Mouse (Mus musculus): ENCODE data around the gene Ide. TPM values are rescaled to one million over a fixed set of nuclear protein-coding genes. Genes with fewer than 3 reads are reported as not detected.
A peak's percentile ranks its signal among the peaks of the same experiment; 100 is the strongest.
"Not testable (repeated sequence)": the region's sequence is repeated elsewhere in the genome, so short reads cannot be mapped to it uniquely, and the experiment has no call there.

Gene Ide
- polyA plus RNA-seq, 1 experiment from 2014 or later: 104 TPM

DNA sequence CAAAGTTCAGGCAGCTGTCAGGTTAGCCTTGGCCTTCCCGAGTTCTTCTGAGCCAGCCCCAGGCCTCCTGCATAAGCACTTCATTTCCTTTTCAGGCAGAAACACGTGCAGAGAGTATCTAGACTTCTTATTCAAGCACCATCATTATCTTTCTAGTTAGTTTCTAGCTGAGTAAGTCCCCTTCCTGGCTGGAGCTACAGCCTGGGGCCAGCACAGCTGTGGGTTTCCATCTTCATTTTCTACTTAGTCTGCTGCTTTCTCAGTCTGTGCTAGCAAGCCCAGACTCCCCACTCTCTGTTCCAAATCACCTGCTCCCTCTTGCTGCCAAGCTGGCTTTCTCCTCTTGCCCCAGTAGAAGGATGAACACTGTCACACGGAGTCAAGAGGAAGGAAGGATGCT lies 90.8 kb downstream of the Ide start:
- no peak for TF ChIP-seq CTCF (IDR thresholded peaks at IDR 0.05)

DNA sequence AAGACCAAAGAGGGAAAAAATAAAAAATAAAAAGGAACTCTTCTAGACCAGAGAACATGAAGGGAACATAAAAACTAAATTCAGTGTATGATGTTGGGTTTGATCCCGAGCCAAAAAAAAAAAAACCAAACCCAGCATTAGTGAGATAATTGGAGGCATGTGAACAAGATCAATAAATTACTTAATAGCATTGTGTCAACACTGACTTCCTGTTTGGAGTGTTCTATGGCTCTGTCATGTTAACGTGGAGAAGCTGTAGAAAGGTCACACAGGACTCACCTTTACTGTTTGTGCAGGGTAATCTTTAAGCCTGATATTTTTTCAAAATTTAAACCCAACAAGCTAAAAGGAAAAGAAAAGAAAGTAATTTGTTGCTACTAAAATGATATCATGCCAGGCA lies 94.9 kb downstream of the Ide start:
- peaks cover under 1% of the 10 kb centered on the region for H3K27me3 ChIP-seq
- POLR2A ChIA-PET: interaction anchor here (0.7 kb wide), 1 partner anchor 210 kb away, joined by 7 read pairs; no protein-coding TSS in a partner anchor
- in situ Hi-C loops (cut with MboI; ENCODE audit: low pct_unique_long_range_greater_than_20kb): no loop called here
- no peak for TF ChIP-seq CTCF (IDR thresholded peaks at IDR 0.05)
- CTCF ChIA-PET: interaction anchor here (1.5 kb wide), 1 partner anchor 13 kb away, joined by 3 read pairs; no protein-coding TSS in a partner anchor
- DNase-seq (ENCODE audit: low read depth, low spot score): no peak
- no peak for ATAC-seq

More for the DNA sequence above, 90.8 kb downstream of the Ide start:
- in situ Hi-C loops (cut with MboI; ENCODE audit: low pct_unique_long_range_greater_than_20kb): no loop called here
- ChIA-PET CTCF (interaction anchor here (1.3 to 1.5 kb wide), 2 partner anchors 11 to 36 kb away, joined by 3 to 4 read pairs; no protein-coding TSS in a partner anchor), POLR2A (interaction anchor here (0.6 kb wide), 1 partner anchor 555 kb away, joined by 3 read pairs; no protein-coding TSS in a partner anchor)
- no peak for ATAC-seq
- DNase-seq (ENCODE audit: low read depth, low spot score): no peak
- H3K27me3 ChIP-seq: peaks cover 2% of the 10 kb centered on the region

DNA sequence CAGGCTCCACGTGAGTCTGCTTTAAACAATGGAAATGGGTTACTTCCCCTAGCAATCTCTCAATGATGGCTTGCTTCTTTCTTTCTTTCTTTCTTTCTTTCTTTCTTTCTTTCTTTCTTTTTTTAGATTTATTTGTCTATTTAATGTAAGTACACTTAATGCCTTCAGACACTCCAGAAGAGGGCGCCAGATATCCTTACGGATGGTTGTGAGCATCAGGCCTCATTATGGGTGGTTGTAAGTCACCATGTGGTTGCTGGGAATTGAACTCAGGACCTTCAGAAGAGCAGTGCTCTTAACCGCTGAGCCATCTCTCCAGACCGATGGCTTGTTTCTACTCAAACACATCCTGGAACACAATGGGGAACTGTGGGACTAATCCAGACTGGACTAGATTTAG lies 96.5 kb downstream of the Ide start:
- no peak for ATAC-seq
- CTCF ChIA-PET: no interaction called here
- DNase-seq (ENCODE audit: low read depth, low spot score): no peak
- in situ Hi-C loops (cut with MboI; ENCODE audit: low pct_unique_long_range_greater_than_20kb): no loop called here
- no peak for TF ChIP-seq CTCF (IDR thresholded peaks at IDR 0.05)
- POLR2A ChIA-PET: no interaction called here
- H3K27me3 ChIP-seq: peaks cover 6% of the 10 kb centered on the region

DNA sequence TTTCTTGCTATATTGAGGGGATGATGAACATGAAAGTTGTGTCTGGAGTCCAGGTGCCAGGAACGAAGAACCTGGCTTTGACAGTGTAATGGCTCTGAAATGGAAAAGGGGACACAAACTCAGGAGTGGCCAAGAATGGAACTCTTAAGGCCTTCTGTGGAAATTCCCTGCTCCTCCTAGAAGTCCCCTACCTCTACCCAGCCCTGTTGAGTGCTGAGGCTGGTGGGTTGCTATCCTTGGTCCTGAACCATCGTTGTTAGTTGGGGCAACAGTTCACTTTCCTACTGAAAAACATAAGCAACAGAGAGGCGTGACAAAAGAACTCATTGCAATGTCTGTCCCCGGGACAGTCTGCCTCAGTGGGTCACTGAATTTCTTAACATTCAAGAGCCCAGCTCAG lies 98.6 kb downstream of the Ide start:
- ChIA-PET CTCF (interaction anchor here (1.8 kb wide), 1 partner anchor 9 kb away, joined by 4 read pairs; no protein-coding TSS in a partner anchor), POLR2A (no interaction called here)
- no peak for TF ChIP-seq CTCF (IDR thresholded peaks at IDR 0.05)

DNA sequence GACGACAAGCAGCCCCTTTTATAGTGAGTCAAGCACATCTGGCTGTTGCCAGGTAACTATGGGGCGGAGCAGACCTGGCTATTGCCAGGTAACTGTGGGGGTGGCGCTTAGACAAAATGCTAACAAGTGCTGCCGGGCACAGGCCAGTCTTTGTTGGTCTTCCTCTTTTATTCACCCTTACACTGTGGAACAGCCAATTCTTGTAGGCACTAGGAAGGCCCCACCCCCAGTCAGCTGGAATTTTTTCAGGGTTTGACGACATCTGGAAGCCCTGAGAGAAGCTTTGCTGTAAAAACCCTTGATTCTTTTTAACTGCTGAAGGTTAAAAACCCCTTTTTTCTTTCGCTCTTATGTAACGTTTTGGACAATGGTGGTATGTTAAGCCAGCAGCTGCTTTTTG lies 99.0 kb downstream of the Ide start:
- ChIA-PET CTCF (interaction anchor here (1.8 kb wide), 1 partner anchor 9 kb away, joined by 4 read pairs; no protein-coding TSS in a partner anchor), POLR2A (no interaction called here)
- ATAC-seq: no peak
- H3K27me3 ChIP-seq: peaks cover 7% of the 10 kb centered on the region
- no peak for TF ChIP-seq CTCF (IDR thresholded peaks at IDR 0.05)
- DNase-seq (ENCODE audit: low read depth, low spot score): no peak
- in situ Hi-C loops (cut with MboI; ENCODE audit: low pct_unique_long_range_greater_than_20kb): no loop called here

More for the DNA sequence above, 98.6 kb downstream of the Ide start:
- peak; percentile 47 for ATAC-seq
- no peak for DNase-seq (ENCODE audit: low read depth, low spot score)
- in situ Hi-C loops (cut with MboI; ENCODE audit: low pct_unique_long_range_greater_than_20kb): no loop called here
- H3K27me3 ChIP-seq: peaks cover 7% of the 10 kb centered on the region

DNA sequence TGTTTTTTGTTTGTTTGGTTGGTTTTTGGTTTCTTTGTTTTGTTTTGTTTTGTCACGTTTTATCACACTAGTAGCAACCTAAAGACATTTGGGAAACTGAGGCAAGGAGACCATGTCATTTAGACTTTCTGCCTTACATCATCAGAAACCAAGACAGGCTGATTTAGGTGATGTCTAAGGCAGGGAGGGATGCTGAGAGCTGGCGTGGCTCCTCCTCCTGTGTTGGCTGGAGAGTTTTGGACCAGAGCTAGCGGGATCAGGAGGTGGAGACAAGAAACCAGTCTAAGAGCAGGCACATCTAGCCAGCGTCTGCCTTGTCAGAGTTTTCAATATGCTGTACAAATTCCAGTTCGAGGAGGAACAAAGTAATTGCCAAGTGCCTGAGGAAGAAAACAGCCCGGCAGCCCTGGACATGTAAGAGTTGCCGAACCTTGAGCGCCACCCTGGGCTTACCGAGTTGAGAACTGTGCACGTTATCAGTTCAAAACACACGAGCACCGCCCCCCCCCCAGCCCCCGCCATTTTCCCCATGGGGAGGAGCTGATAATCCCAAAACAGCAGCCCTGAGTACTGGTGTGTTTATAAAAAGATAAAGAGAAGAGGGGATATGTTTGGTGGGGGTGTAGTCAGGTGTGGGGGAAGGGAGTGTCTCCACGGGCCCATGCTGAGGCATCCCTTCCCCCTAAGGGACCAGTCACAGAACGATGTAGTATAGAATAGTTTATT lies 99.8 kb downstream of the Ide start:
- CTCF ChIA-PET: no interaction called here
- POLR2A ChIA-PET: no interaction called here
- in situ Hi-C loops (cut with MboI; ENCODE audit: low pct_unique_long_range_greater_than_20kb): no loop called here
- ATAC-seq (no peak), DNase-seq (ENCODE audit: low read depth, low spot score) (no peak)
- no peak for TF ChIP-seq CTCF (IDR thresholded peaks at IDR 0.05)
- peaks cover 7% of the 10 kb centered on the region for H3K27me3 ChIP-seq

DNA sequence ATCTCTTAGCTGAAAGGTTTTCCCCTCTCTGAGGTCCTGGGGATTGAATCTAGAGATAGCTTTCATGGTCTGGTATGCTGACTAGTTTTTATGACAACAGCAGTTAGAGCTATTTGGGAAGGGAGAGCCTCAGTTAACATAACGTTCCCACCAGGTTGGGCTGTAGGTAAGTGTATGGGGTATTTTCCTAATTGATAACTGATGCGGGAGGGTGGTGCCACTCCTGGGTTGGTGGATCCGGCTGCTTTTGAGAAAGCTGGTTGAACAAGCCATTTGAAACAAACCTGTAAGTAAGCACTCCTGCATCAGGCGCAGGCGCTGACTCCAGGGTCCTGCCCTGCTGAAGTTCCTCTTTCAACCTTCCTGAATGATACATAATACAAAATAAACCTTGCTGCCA lies 100.3 kb downstream of the Ide start:
- peaks cover 7% of the 10 kb centered on the region for H3K27me3 ChIP-seq
- DNase-seq (ENCODE audit: low read depth, low spot score) (no peak), ATAC-seq (no peak)
- TF ChIP-seq CTCF (IDR thresholded peaks at IDR 0.05): no peak
- in situ Hi-C loops (cut with MboI; ENCODE audit: low pct_unique_long_range_greater_than_20kb): no loop called here
- CTCF ChIA-PET: no interaction called here
- POLR2A ChIA-PET: no interaction called here

DNA sequence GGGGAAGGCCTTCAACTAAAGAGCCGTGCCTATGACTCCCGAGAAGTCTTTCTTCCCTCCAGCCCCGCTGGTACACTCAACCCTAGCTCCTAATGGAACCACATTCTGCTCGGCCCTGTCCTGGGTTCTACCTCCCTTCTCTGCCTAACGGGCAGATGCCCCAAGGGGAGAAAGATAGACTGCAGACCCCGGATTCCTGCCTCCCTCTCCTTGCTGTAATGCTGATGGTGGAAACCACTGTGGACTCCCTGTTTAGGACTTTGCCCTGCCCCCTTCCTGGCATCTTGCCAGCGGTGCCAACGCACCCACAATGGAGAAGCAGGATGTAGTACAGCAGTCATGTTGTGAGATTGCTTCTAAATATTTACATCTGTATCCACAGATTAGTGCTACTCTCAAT lies 101.8 kb downstream of the Ide start:
- TF ChIP-seq CTCF (IDR thresholded peaks at IDR 0.05): no peak
- DNase-seq (ENCODE audit: low read depth, low spot score): no peak
- H3K27me3 ChIP-seq: peaks cover 7% of the 10 kb centered on the region
- ChIA-PET POLR2A (no interaction called here), CTCF (no interaction called here)
- in situ Hi-C loops (cut with MboI; ENCODE audit: low pct_unique_long_range_greater_than_20kb): no loop called here
- ATAC-seq: no peak

DNA sequence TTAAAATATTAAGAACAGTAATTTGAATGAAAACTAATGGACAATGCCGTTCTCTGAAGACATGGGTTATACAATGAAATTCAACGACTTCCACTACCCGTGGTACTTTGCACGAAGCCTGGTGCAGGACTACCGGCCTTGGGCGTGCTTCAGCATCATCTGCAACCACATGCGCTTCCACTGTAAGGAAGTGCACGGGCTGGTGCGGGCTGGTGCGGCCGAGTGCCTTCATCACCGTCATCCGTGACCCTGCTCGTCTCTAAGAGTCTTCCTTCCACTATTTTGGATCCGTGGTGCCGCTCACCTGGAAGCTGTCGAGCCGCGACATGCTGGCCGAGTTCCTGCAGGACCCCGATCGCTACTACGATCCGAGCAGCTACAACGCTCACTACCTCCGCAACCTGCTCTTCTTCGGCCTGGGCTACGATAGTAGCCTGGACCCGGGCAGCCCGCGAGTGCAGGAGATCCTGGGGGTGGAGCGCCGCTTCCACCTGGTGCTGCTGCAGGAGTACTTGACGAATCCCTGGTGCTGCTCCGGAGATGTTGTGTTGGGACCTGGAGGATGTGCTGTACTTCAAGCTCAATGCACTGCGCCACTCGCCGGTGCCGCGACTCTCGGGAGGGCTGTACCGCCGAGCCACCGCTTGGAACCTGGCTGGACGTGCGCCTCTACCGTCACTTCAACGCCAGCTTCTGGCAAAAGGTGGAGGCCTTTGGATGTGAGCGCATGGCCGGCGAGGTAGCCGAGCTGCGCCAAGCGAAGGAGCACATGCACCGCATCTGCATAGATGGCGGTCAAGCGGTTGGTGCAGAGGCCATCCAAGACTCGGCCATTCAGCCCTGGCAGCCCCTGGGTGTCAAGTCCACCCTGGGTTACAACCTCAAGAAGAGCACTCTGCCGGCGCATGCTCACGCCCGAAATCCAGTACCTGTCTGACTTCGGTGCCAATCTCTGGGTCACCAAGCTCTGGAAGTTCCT lies 103.8 kb downstream of the Ide start:
- H3K27me3 ChIP-seq: peaks cover 7% of the 10 kb centered on the region
- POLR2A ChIA-PET: no interaction called here
- TF ChIP-seq CTCF (IDR thresholded peaks at IDR 0.05): no peak
- DNase-seq (ENCODE audit: low read depth, low spot score): no peak
- no peak for ATAC-seq
- CTCF ChIA-PET: interaction anchor here (0.9 kb wide), 1 partner anchor 15 kb away, joined by 3 read pairs; no protein-coding TSS in a partner anchor
- in situ Hi-C loops (cut with MboI; ENCODE audit: low pct_unique_long_range_greater_than_20kb): no loop called here

DNA sequence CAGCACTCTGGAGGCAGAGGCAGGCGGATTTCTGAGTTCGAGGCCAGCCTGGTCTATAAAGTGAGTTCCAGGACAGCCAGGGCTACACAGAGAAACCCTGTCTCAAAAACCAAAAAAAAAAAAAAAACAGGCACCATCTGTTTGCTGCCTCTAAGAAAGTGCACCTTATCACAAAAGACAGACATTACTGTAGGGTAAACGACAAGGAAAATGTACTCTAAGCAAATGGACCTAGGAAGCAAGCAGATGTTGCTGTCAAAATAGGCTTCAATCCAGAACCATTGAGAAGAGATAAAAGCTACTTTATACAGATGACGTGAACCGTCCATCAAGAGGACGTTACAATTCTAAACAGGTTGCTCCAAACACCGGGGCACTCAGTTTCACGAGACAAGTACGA lies 105.1 kb downstream of the Ide start:
- POLR2A ChIA-PET; H3K27me3 ChIP-seq; in situ Hi-C loops (cut with MboI; ENCODE audit: low pct_unique_long_range_greater_than_20kb); DNase-seq (ENCODE audit: low read depth, low spot score); ATAC-seq: not testable (repeated sequence)
- CTCF ChIA-PET: interaction anchor here (0.9 kb wide), 1 partner anchor 13 kb away, joined by 3 read pairs; no protein-coding TSS in a partner anchor

All from Patski (cell line).